Mouse (Mus musculus) erythroid progenitor cell, adult 5-6 weeks (primary cell): Measurements from ENCODE around the gene 1700020N01Rik. TPM values are rescaled to one million over a fixed set of nuclear protein-coding genes. Genes with fewer than 3 reads are reported as not detected.

Experiments
- ATAC-seq: replicated peaks from 2 replicates; pipeline ENCODE4 v1.8.0; 2016; ENCODE audit warnings: moderate number of reproducible peaks, mild to moderate bottlenecking, moderate TSS enrichment, inconsistent platforms; ENCODE audit not compliant: poor library complexity, low FRiP score, severe bottlenecking
- total RNA-seq, 2 experiments: library from RNA; stranded (forward) in 1 of 2; stranded (reverse) in 1 of 2; fragments of 150-400 nt in 1 of 2; fragments of 186-747, 209-891 nt in 1 of 2; gene quantifications; 2 replicates each; pipeline versions ENCODE4 v1.2.3 to v1.2.4; 2015 to 2017; ENCODE audit warnings: low replicate concordance in 2 of 2

Gene 1700020N01Rik
- total RNA-seq, 2 experiments from 2014 or later: not detected

DNA sequence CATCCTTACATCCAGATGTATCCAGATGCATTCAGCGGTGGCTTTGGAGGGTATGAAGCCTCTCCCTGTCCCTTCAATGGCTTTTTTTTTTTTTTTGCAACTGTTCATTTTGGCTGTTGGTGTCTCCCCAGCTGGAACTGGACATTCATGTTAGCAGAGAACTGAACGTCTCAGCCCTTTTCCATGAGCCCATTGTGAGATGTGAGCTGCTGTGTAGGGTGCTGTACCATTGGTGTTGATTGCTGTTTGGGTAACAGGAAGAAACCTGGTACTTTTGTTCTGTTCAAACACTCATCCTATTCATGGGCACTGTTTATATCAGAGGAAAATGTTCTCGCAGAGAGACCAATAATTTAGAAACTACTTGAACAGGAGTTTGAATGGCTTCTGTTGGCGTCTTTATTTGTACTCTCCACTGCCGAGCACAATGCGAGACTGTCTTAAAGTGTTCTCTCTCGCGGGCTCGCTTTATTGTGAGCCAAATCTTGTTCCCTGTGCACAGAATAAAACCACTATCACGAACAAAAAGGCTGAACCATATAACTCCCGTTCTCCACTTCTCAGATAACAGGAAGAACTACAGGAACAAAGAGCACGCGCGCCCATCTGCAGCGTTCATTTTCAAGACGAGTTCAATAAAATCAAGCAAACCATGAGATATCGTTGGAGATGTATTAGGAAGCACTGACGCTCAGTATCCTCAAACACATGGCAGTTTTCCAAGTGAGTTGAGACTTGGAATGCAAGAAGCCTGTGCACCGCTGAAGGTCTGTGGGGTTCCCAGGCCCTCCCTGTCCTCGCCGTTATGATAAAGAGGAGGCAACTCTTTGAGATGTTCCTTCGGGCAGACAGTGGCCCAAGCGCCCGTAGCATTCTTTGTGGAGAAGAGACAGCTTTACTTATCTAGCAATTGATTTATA is 59.7 kb downstream of the 1700020N01Rik start:
- no peak for ATAC-seq

DNA sequence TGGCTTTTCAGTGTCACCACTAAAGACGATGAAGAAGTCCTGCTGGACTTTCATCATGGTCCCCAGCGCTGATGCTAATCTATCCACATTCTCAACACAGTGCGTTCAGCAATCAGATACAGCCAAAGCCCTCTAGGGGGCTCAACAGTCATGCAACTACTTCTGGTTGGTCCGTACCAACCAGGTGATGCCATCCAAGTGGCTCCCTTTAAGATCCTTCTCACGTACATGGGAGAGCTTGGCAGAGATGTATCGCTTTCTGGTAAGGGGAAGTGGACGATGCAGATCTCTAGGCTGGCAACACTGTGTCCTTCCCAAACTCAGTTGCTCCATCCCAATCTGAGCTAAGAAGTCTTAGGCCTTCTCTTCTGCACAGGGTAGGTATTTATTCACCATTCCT is 60.5 kb downstream of the 1700020N01Rik start:
- ATAC-seq: no peak

DNA sequence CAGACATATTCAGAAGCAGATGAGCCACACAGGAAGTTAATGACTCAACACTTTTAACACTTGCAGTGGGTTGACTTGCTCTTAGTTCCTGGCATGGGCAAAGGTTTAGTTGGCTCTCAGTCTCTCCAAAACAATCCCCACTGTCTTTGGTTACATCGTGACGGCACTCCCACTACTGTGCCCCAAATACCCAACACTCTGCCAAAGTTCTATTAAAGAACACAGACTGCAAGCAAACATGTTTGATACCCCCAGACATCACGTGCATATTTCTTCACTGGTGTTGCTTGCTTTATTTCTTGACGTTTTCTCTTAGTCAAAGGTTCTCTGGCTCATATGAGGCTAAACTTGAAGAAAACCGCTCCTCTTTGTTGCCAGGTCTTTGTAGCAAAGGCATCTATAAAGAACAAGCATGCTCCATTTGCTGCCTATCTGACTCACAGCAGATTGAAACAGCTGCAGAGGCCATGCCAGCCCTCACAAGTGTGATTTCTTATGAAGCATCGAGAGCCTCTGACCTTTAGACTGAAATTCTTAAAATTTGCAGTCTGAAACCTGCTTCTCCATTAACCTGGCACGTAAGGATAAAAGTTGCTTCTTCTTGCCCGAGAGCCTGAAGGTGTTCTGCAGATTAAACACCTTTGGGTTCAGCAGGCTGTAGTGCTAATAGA is 66.8 kb downstream of the 1700020N01Rik start:
- ATAC-seq: no peak

DNA sequence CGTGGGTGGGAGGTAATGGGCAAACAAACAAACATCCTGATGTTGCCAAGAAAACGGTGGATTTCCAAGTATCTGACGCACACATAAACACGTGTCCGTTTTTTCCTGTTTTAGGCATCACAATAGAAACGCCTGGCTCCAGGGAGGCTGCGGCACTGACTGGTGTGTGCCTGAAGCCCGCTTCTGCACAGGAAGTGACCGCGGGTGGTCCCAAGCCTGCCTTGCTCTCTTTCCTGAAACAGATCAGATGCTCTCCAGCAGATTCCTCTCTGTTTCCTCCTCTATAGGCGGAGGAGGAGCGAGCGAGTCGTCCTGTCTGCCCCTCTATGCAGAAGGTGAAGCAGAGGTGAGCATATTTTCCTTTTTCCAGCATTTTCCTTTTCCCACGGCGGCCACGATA is 76.0 kb downstream of the 1700020N01Rik start:
- ATAC-seq: no peak

DNA sequence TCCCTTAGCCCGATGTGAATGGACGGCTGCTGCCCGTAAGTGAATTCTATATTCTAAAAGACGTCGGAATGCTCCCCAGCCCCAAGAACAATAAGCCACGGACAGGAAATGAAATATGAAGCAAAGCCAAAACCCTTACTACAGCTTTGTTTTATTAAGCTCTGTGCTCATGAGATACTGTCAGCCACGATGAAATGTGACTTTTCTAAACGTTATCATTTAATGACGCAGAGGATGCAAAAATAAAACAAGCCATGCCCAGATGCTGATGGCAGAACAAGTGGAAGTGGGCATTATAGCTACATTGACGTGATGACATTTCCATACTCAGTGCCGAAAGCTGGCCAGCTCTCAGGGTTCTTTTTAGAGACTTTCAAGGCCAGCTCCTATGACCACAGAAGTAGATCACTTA is 76.8 kb downstream of the 1700020N01Rik start:
- no peak for ATAC-seq

DNA sequence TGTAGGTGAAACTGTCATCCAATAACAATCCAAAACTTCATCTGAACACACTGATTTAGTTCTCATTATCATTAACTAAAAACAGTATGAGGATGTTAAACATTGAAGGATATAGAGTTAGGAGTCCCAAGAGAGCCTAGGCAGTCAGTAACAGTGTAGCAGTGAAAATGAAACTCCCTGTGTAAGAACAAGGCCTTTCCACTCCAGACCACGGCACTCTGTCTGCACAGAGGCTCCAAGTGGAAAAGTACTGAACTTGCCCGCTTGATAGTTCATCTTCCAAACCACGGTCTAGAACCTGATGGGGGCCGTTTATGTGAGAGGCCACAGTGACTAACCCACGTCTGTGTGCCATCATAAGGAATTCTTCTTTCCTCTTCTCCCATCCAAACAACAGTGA is 77.2 kb downstream of the 1700020N01Rik start:
- no peak for ATAC-seq

Other genes starting within 250 kb of the 1700020N01Rik start
- gene Aldh8a1, start 215.9 kb upstream of the 1700020N01Rik start, total RNA-seq (2015; ENCODE audit: low replicate concordance): not detected in 2 replicates
- gene Aldh8a1, start 215.9 kb upstream of the 1700020N01Rik start, total RNA-seq (2017; ENCODE audit: low replicate concordance): not detected in 2 replicates